ENCODE assay signal across 8 mouse cellular contexts in genomic region chr1:136170109-136170508, GRCm38 (mm10). TPM values are rescaled to one million over a fixed set of nuclear protein-coding genes. Genes with fewer than 3 reads are reported as not detected.
DNase-seq lines count a peak whose midpoint lies in the region; ATAC-seq lines count a peak whose summit lies in the region.

No protein-coding gene starts in this region.

- H3K9ac ChIP-seq in limb, embryonic 12.5 days (replicated peaks) = no peak overlapping the region
- no peak overlapping the region for H3K9ac ChIP-seq in midbrain, embryonic 14.5 days (replicated peaks; ENCODE audit: low read length)

- no peak overlapping the region for H3K4me3 ChIP-seq in limb, embryonic 12.5 days (replicated peaks)
- no peak overlapping the region for H3K4me3 ChIP-seq in midbrain, embryonic 14.5 days (replicated peaks; ENCODE audit: low read depth, low read length)

- ATAC-seq in limb, embryonic 12.5 days (ENCODE audit: insufficient number of reproducible peaks, insufficient read depth, low FRiP score, low TSS enrichment, low read depth) = peak; percentile 46; the same call in 1 of the 2 replicates
- ATAC-seq in midbrain, embryonic 14.5 days (ENCODE audit: low FRiP score, low TSS enrichment) = peak; percentile 69; the same call in 1 of the 2 replicates

- no peaks in the 10 kb centered on the region for H3K9me3 ChIP-seq in limb, embryonic 12.5 days
- no peaks in the 10 kb centered on the region for H3K9me3 ChIP-seq in midbrain, embryonic 14.5 days (ENCODE audit: control insufficient read depth, low read length)

- peak; percentile 61 to 64 for DNase-seq in B cell, adult 2 months
- peak; percentile 81 for DNase-seq in adrenal gland, postnatal 10 days
- DNase-seq in embryo, embryonic 9.5 days (ENCODE audit: extremely low spot score) = peak; percentile 81
- DNase-seq in heart, adult 18-20 months = peak; percentile 67 to 81
- peak; percentile 64 for DNase-seq in kidney, adult 11 months
- peak; percentile 91 for DNase-seq in midbrain, embryonic 14.5 days
- peak; percentile 56 to 58 for DNase-seq in spleen, postnatal 36 days (ENCODE audit: low spot score in 2 of 2)

- H3K27ac ChIP-seq in limb, embryonic 12.5 days = no peak overlapping the region
- H3K27ac ChIP-seq in midbrain, embryonic 14.5 days (replicated peaks; ENCODE audit: low read depth, low read length) = no peak overlapping the region

- WGBS in limb, embryonic 12.5 days = 11% methylated on average over 5 of the region's 5 CpGs
- WGBS in midbrain, embryonic 14.5 days = 7% methylated on average over 5 of the region's 5 CpGs

- no peaks in the 10 kb centered on the region for H3K27me3 ChIP-seq in limb, embryonic 12.5 days
- H3K27me3 ChIP-seq in midbrain, embryonic 14.5 days (ENCODE audit: control insufficient read depth, insufficient read depth, low read length) = no peaks in the 10 kb centered on the region

- H3K4me1 ChIP-seq in limb, embryonic 12.5 days (replicated peaks) = peaks cover 21% of the 10 kb centered on the region
- peaks cover 7% of the 10 kb centered on the region for H3K4me1 ChIP-seq in midbrain, embryonic 14.5 days (ENCODE audit: control insufficient read depth, insufficient read depth, low read length)

- no peak overlapping the region for H3K4me2 ChIP-seq in limb, embryonic 12.5 days
- H3K4me2 ChIP-seq in midbrain, embryonic 14.5 days (ENCODE audit: low read length) = no peak overlapping the region

- H3K36me3 ChIP-seq in limb, embryonic 12.5 days = peaks cover 85% of the 10 kb centered on the region
- peaks cover 95% of the 10 kb centered on the region for H3K36me3 ChIP-seq in midbrain, embryonic 14.5 days (ENCODE audit: control insufficient read depth, insufficient read depth, low read length)

RNA-seq across cellular contexts. Expression of gene Kif21b, which starts 38.9 kb away (rescaled TPM):
- 1 to 10 TPM; 4.0 to 5.0 TPM for total RNA-seq in adrenal gland, postnatal 10 days (2021)
- total RNA-seq in heart, adult 18-20 months (2021) = 1 to 10 TPM in 1 of 2 experiments, under 1 TPM in 1; 0.77 to 2.6 TPM
- polyA plus RNA-seq in limb, embryonic 12.5 days (2016; fragmentation: Nextera tagmentation; extraction: Ambion mirVana) = 10.6 and 11.4 TPM in 2 replicates
- 56.4 and 65.9 TPM in 2 replicates for polyA plus RNA-seq in midbrain, embryonic 14.5 days (2014; fragmentation: Nextera tagmentation; extraction: Ambion mirVana)

RNA-seq across cellular contexts. Expression of gene Mroh3, which starts 42.5 kb away (rescaled TPM):
- not detected for total RNA-seq in adrenal gland, postnatal 10 days (2021)
- not detected for total RNA-seq in heart, adult 18-20 months (2021)
- 0.23 and 0.40 TPM in 2 replicates for polyA plus RNA-seq in limb, embryonic 12.5 days (2016; fragmentation: Nextera tagmentation; extraction: Ambion mirVana)
- polyA plus RNA-seq in midbrain, embryonic 14.5 days (2014; fragmentation: Nextera tagmentation; extraction: Ambion mirVana) = 0.34 and 0.59 TPM in 2 replicates
